Mouse (Mus musculus): Measurements from ENCODE around the gene Il1rl1.

GRCm38 (mm10) chr1:40435936-40436335 lies 6.6 kb downstream of the Il1rl1 start:
- TF ChIP-seq ZC3H11A (IDR thresholded peaks at IDR 0.05; ENCODE audit: borderline replicate concordance, low read depth, low read length): no peak
- no peak for TF ChIP-seq CHD2 (IDR thresholded peaks at IDR 0.05; ENCODE audit: low read depth, low read length)
- no peak for TF ChIP-seq MAFK (IDR thresholded peaks at IDR 0.05; ENCODE audit: insufficient read depth, low read depth, low read length)
- no peak for TF ChIP-seq HCFC1 (IDR thresholded peaks at IDR 0.05; ENCODE audit: borderline replicate concordance, insufficient read depth, low read length)
- no peak for TF ChIP-seq ZNF384 (IDR thresholded peaks at IDR 0.05; ENCODE audit: low read depth, low read length)
